Mouse (Mus musculus) right cerebral cortex, adult 2 months (tissue): ENCODE data around the gene Hoxc10.

ENCODE experiments used
- DNase-seq, 2 experiments: peaks; one replicate each; pipeline ENCODE4 v3.0.0; 2021 to 2022; ENCODE audit warnings: low spot score in 2 of 2

The Hoxc10 gene

DNA sequence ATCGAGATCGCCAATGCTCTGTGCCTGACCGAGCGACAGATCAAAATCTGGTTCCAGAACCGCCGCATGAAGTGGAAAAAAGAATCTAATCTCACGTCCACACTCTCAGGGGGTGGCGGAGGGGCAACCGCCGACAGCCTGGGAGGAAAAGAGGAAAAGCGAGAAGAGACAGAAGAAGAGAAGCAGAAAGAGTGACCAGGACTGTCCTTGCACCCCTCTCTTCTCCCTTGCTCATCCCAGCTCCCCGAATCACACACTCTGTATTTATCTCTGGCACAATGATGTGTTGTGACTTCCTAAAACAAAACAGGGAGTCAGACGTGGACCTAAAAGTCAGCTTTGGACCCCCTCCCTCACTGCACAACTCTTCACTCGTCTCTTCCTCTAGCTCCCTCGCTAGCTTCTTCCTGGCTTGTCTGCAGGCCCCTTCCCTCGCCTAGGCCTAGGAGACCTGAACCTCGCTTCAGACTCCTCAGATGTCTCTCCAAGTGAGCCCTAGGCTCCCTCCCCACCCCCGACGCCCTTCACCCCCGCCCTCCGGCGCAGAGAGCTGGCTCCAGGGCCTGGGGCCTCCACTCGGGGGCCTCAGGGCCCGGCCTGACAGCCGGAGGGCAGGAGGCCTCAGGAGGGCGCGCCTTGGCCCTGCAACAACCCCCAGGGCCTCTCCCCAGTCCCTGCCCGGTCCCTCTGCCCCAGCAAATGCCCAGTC is 44.4 kb downstream of the Hoxc10 start:
- DNase-seq, result no peak

DNA sequence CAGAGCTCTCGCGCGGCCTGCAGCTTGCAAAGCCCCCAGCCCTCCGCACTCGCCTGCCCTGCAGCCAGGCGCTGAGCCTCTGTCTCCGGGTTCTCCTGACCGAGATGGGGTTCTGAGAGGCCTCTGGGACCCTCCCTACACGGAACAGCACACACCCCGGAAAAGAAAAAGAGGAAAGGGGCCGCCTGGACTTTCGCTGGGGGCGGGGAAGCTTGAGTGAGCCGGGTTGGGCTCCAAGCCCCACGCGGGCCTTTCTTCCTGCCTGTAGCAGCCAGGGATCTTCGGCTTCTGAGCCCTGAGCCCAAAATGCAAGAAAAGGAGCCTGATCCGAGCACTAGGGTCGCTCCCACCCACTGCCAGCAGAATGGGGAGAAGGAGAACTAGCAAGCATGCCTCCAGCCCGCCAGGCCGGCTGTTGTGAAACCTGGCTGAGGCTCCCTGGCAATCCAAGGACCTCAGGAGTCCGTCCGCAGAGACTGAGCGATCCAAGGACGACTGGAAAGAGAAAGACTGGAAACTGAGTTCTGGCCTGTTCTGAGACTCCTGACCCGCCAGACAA is 45.4 kb downstream of the Hoxc10 start:
- DNase-seq, result no peak

DNA sequence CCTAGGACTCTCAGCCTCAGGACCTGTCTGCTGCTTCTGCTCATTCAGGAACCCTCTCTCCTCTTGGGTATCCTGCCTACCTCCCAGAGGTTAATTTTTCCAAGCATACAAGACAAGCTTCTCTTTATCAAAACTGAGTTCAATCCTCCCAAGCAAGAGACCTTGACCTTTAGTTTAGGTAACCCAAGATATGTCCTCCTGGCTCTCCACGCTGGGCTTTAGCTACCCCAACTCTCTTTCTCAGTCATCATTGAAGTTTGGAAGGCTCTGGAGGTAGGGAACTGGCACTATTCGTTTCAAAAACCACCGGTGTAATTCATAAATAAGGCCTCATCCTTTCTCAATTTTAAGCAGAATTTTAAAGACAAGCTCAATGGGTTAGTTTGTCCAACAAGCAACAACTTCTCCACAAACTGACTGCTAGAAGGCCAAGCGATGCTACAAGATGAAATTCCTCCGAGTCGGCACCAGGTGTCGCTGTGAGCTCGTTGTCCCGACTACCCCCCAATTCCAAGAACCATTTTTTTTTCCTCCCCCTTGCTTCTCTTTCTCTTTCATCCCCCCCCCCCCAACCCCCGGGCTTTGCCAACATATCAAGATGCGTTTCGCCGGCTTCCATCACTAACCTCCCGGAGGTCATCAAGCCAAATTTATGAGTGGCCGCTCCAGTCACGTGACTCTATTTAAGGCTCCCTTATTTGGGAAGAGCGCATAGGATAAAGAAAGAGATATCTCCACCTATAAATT is 46.8 kb downstream of the Hoxc10 start:
- peak in 1 of 2 experiments; percentile 42 for DNase-seq

DNA sequence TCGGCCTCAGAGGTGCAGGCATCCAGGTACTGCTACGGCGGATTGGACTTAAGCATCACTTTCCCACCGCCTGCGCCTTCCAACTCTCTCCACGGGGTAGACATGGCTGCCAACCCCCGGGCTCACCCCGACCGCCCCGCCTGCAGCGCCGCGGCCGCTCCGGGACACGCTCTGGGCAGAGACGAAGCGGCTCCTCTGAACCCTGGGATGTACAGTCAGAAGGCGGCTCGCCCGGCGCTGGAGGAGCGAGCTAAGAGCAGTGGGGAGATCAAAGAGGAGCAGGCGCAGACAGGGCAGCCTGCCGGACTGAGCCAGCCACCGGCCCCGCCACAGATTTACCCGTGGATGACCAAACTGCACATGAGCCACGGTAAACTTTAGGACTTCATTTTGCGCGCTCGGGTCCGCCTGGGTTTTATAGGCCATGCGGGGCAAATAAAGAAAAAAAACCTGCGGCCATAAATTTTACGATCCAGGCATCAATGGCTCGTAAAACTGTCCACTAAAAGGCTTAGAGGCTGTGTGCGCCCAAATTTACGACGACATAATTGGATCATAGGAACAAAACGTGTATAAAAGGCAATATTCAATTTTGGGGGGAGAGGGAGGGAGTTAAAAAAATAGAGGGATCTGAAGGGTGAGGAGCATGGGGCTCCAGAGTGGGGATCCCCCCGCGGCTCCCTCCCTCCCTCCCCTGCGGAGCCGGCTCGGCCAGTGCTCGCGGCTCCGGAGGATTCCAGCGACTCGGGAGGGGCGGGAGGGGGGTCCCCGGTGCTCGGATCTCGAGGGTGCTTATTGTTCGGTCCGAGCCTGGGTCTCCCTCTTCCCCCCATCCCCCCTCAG is 47.8 kb downstream of the Hoxc10 start:
- DNase-seq, result no peak

DNA sequence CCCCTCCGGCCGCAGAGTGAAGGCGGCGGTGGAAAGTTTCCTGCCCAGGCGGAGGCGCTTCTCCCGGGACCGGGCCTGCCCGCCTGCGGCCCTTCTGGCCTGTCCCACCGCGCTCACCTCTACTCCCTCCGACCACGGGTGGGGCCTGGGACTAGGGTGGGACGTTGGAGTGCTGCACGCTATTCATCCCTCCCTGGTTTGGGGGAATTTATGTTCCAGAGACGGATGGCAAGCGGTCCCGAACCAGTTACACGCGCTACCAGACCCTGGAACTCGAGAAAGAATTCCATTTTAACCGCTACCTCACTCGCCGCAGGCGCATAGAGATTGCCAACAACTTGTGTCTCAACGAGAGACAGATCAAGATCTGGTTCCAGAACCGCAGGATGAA is 48.4 kb downstream of the Hoxc10 start:
- no peak for DNase-seq

DNA sequence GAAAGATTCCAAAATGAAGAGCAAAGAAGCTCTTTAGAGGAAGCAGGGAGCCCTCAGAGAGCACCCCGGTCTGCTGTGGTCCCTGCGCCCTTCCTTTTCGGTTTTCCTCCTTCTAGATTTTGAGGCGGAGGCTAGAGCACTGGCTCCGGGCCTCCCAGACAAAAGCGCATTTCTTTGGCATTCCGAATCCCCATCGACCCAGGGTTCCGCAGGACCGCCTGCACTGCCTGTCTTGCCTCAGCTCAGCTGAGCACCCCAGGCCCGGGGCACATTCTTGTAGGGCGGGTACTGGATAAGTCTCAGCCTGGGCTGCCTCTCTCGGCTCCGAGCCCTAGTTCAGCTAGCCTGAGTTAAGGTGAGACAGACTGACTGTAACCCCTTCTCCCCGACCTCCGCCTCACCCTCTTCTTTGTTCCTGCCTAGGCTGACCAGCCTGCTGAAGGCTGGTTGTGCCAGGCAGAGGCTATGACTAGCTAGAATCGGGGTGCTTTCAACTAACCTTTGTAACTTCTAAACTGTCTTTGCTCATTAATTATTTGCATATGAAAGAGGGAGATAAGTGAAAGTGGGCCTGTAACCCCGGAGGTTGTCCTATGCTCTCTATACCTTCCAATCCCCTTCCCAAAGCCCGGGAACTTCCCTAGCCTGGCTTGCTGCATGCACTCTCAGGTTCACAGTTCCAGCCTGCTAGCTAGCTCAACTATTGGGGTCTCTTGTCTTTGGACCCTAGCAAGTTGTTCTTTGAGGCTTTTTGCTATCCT is 49.0 kb downstream of the Hoxc10 start:
- DNase-seq, result no peak

DNA sequence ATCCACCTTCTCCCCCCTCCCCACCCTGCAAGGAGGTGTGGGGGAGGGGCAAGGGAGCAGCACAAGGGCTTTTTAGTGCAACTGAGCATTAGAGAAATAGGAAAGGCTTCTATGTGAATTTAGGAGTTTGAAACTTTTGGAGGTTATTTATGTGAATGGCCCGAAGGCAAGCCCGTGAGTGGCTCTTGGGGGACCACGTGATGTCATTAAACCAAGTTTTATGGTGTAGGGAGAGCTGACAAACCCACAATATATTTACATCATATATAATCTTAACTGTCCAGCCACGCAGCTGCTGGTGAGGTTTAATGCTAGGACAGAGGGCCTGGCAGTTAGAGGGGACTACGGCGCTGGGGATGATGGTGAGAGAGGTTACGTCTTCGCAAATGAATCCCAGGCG is 52.0 kb downstream of the Hoxc10 start, which contains the start of gene Hoxc4:
TSS of gene Hoxc4 (plus strand) at position 299 of the 400 bp plus-strand sequence.
- no peak for DNase-seq

DNA sequence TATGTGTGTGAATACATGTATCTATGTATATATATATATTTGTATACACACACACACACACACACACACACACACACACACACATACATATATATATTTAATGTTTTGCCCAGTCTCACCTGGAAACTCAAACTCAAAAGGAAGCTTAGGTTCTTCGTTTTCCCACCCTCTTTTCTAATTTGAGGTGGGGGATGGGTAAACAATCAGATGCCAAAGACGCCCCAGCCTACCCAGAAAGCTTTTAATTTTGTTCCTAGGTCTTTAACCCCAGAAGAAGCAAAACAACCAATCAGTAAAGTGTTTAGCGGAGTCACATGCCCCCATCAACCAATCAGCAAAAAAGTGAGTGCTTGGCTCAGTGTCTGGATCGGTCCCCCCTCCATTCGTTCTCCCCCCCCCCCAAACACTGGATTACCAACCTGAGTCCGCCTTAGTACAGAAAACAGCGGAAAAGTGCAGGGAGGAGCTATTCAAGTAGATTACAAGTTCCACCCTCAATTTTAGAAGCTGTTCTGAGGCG is 54.4 kb downstream of the Hoxc10 start:
- no peak for DNase-seq
